Mouse (Mus musculus) cerebellum, adult 2 months (tissue): ENCODE results near the gene Tpm3.

Experiments
- CTCF ChIP-seq: fragments of 200-500 bp; IDR thresholded peaks from 2 replicates; pipeline ENCODE4 v1.5.1; 2011; ENCODE audit warnings: low read depth, mild to moderate bottlenecking, control low read depth, low read length, moderate library complexity, borderline replicate concordance; ENCODE audit not compliant: insufficient read depth
- POLR2A ChIP-seq: fragments of 200-500 bp; IDR thresholded peaks from 2 replicates; pipeline ENCODE4 v1.6.1; 2011; ENCODE audit warnings: low read length, control low read depth, borderline replicate concordance; ENCODE audit not compliant: insufficient read depth

- no peak for TF ChIP-seq CTCF
- no peak for TF ChIP-seq POLR2A
These were observed 60.3 kb downstream of the Tpm3 start for GRCm38 (mm10) chr3:90132745-90133144.
